Mouse (Mus musculus) ES-E14 (cell line): Measurements from ENCODE around the gene Olfr695. TPM values are rescaled to one million over a fixed set of nuclear protein-coding genes. Genes with fewer than 3 reads are reported as not detected.
"Not testable (repeated sequence)": the region's sequence is repeated elsewhere in the genome, so short reads cannot be mapped to it uniquely, and the experiment has no call there.

ENCODE experiments used
- DNase-seq: peaks from one replicate; pipeline ENCODE4 v3.0.0-alpha.2; 2013; ENCODE audit warnings: low read depth, low spot score
- H3K27ac ChIP-seq: 2 replicates; pipeline ENCODE4 v1.5.1; 2012; ENCODE audit warnings: low read depth, mild to moderate bottlenecking, low read length, moderate library complexity, mixed read lengths; ENCODE audit not compliant: poor library complexity, insufficient read depth, severe bottlenecking
- H3K36me3 ChIP-seq: 2 replicates; pipeline ENCODE4 v1.6.1; 2012; ENCODE audit warnings: mild to moderate bottlenecking, low read length, moderate library complexity, mixed read lengths; ENCODE audit not compliant: control insufficient read depth, poor library complexity, insufficient read depth, severe bottlenecking
- H3K4me1 ChIP-seq, 2 experiments: fragments of 150-350 bp in 1 of 2; sonication (generic) in 1 of 2; 2 replicates each; pipeline ENCODE4 v1.6.1; 2012; ENCODE audit warnings: low read length in 2 of 2, mild to moderate bottlenecking in 1 of 2, mixed read lengths in 1 of 2; ENCODE audit not compliant: control insufficient read depth in 2 of 2, insufficient read depth in 2 of 2, poor library complexity in 1 of 2
- H3K4me3 ChIP-seq, 2 experiments: fragments of 150-350 bp in 1 of 2; sonication (generic) in 1 of 2; 2 replicates each; pipeline ENCODE4 v1.5.1; 2012; ENCODE audit warnings: low read length in 2 of 2, low read depth in 1 of 2, mild to moderate bottlenecking in 1 of 2, mixed read lengths in 1 of 2; ENCODE audit not compliant: insufficient read depth in 1 of 2, poor library complexity in 1 of 2, severe bottlenecking in 1 of 2
- H3K9ac ChIP-seq: 2 replicates; pipeline ENCODE4 v1.6.1; 2012; ENCODE audit warnings: low read depth, mild to moderate bottlenecking, low read length, mixed read lengths; ENCODE audit not compliant: poor library complexity, insufficient read depth, severe bottlenecking
- H3K9me3 ChIP-seq: fragments of 150-350 bp; sonication (generic); 2 replicates; pipeline ENCODE4 v1.6.1; 2012; ENCODE audit warnings: low read depth, mild to moderate bottlenecking, low read length; ENCODE audit not compliant: control insufficient read depth, insufficient read depth
- CHD2 ChIP-seq: IDR thresholded peaks from 2 replicates; pipeline ENCODE4 v1.6.1; 2014; ENCODE audit warnings: mild to moderate bottlenecking, low read depth, low read length, inconsistent platforms
- HCFC1 ChIP-seq: IDR thresholded peaks from 2 replicates; pipeline ENCODE4 v1.6.1; 2012; ENCODE audit warnings: low read length, inconsistent platforms, borderline replicate concordance; ENCODE audit not compliant: insufficient read depth
- MAFK ChIP-seq: IDR thresholded peaks from 2 replicates; pipeline ENCODE4 v1.6.1; 2014; ENCODE audit warnings: mild to moderate bottlenecking, low read depth, low read length, inconsistent platforms; ENCODE audit not compliant: insufficient read depth
- ZC3H11A ChIP-seq: IDR thresholded peaks from 2 replicates; pipeline ENCODE4 v1.6.1; 2012; ENCODE audit warnings: low read depth, mild to moderate bottlenecking, inconsistent platforms, low read length, borderline replicate concordance
- ZNF384 ChIP-seq: IDR thresholded peaks from 2 replicates; pipeline ENCODE4 v1.6.1; 2012; ENCODE audit warnings: low read depth, low read length, inconsistent platforms
- in situ Hi-C, 2 experiments: fragments of 600-800 bp; cut with MboI; formaldehyde crosslinking; loops; one replicate each; pipeline ENCODE4 v1.15.1; 2025; ENCODE audit warnings: low sequenced_read_pairs in 2 of 2, inconsistent platforms in 1 of 2; ENCODE audit not compliant: unreplicated experiment in 2 of 2
- total RNA-seq: library from RNA; depleted of rRNA; stranded (reverse); fragments of 300-350 nt; gene quantifications from 2 replicates; pipeline ENCODE4 v1.2.3, GENCODE M21; 2012

Gene Olfr695
- total RNA-seq, 1 experiment, result not detected

DNA sequence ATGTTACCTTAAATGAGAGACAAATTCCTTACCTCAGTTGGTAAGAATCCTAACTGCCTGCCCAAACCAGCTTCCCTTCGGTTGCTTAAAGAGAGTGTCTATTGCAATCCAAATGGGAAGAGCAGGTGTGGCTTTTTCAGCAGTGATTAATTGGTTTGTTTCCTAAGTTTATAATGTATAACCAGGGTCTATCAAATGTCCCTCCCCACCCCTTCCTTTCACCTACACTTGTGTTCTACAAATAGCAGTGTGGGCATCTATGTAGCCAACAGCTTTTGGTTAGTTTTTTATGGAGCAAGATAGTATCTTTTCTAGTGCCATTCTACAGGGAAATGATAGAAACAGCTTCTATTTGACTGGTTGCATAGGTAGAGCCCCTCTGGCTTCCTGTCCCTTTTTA is 26.1 kb upstream of the Olfr695 start, which contains the start of gene Olfr697:
Olfr697 (minus strand) TSS at position 101 of the 400 bp plus-strand sequence.
- Histone ChIP-seq H3K9ac (no peak within 1 kb of the TSS), H3K36me3 (no peaks in the 10 kb centered on the region), H3K4me3 (no peak within 1 kb of the TSS), H3K9me3 (no peaks in the 10 kb centered on the region), H3K27ac (no peak within 1 kb of the TSS), H3K4me1 (peaks cover 0 to 2% of the 10 kb centered on the region in 2 experiments; a peak in 1 of 4 replicates)
- TF ChIP-seq ZC3H11A (no peak), HCFC1 (no peak), MAFK (no peak), ZNF384 (no peak), CHD2 (no peak)
- DNase-seq, result no peak
- in situ Hi-C loops, result no loop called here

DNA sequence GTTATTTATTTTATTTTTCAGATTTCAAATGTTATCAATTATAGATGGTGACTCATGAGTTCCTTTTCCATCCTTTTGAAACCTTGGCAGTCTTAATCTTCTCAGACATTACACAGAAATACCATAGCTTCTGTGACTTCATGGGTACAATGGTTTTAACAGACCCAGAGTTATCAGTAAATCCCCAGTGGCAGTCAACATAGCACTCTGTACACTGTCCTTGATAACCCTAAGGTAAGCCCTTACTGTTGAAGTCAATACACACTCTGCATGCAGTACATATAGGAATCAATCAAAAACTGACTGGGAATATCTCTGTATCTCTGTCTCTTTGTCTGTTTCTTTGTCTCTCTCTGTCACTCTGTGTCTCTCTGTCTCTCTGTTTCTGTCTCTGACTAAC is 20.8 kb upstream of the Olfr695 start:
- in situ Hi-C loops, result no loop called here
- no peak overlapping the region for H3K4me3 ChIP-seq
- no peaks in the 10 kb centered on the region for H3K4me1 ChIP-seq
- no peaks in the 10 kb centered on the region for H3K9me3 ChIP-seq
- TF ChIP-seq HCFC1 (no peak), ZNF384 (no peak), ZC3H11A (no peak), CHD2 (no peak), MAFK (no peak)
- no peak overlapping the region for H3K9ac ChIP-seq
- no peak for DNase-seq
- no peak overlapping the region for H3K27ac ChIP-seq
- H3K36me3 ChIP-seq, result no peaks in the 10 kb centered on the region

DNA sequence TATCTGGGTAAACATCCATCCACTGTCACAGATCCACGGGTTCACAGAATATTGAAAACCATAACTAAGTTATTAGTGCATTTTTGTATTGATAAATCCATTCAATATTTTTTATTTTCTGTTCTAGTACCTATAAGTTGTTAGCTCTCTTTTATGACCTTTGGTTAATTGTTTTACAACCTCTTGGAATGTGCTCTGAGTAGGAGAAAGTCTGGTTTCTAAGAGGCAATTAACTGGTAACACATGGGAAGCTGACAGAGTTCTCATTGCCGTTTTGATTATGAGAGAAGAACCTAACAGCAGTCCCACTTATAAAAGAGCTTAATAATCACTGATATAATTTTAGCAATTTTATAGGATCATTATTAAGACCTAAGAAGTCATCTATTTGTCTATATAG is 17.5 kb upstream of the Olfr695 start:
- Histone ChIP-seq H3K9ac (no peak overlapping the region), H3K9me3 (no peaks in the 10 kb centered on the region), H3K36me3 (no peaks in the 10 kb centered on the region), H3K4me3 (no peak overlapping the region), H3K4me1 (no peaks in the 10 kb centered on the region), H3K27ac (no peak overlapping the region)
- TF ChIP-seq ZNF384 (no peak), HCFC1 (no peak), ZC3H11A (no peak), CHD2 (no peak), MAFK (no peak)
- no peak for DNase-seq
- in situ Hi-C loops, result no loop called here

DNA sequence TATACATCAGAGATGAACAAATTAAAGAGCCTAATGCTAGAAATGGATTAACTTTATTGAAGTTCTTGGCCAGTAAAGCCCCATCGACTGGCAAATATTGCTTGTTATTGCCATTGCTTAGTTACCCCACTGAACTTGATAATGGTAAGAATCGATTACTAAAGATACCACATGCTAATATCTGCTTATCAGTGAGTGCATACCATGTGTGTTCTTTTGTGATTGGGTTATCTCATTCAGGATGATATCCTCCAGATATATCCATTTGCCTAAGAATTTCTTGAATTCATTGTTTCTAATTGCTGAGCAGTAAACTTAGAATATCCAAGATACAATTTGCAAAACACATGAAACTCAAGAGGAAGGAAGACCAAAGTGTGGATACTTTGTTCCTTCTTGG is 9.5 kb upstream of the Olfr695 start:
- H3K27ac ChIP-seq, in situ Hi-C loops, H3K9me3 ChIP-seq, H3K4me1 ChIP-seq, H3K4me3 ChIP-seq, H3K9ac ChIP-seq, H3K36me3 ChIP-seq, DNase-seq: not testable (repeated sequence)

DNA sequence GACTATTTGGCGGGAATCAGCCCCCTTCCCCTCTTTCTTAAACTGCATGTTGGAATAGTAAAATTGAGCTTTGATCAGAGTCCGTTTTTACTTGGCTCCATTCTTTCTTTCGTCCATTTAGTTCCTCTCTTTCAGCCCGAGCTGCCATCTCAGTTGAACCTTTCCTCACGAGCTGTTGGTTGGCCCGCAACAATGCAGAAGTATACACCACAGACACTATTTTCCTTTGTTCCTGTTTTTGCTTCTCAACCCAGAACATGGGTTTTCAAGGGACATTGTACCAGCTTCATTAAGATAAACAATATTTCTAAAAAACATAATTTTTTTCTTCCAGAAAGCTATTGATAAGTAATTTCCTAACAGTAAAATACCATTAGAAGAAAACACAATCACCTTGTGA is 4.7 kb downstream of the Olfr695 start:
- no peak overlapping the region for H3K27ac ChIP-seq

DNA sequence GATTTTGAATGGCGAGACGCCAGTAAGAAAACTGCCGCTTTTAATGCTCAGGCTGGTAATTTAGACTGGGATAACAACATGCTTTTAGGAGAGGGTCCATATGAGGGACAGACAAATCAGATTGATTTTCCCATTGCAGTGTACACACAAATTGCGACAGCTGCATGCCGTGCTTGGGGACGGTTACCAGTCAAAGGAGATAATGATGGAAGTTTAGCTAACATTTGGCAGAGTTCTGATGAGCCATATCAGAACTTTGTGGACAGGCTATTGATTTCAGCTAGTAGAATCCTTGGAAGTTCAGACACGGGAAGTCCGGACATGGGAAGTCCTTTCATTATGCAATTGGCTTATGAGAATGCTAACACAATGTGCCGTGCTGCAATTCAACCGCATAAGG is 8.5 kb downstream of the Olfr695 start:
- H3K4me1 ChIP-seq, H3K36me3 ChIP-seq, H3K9ac ChIP-seq, in situ Hi-C loops, H3K9me3 ChIP-seq, DNase-seq, H3K4me3 ChIP-seq, H3K27ac ChIP-seq: not testable (repeated sequence)

More for the DNA sequence above, 4.7 kb downstream of the Olfr695 start:
- Histone ChIP-seq H3K4me1 (no peaks in the 10 kb centered on the region), H3K9me3 (no peaks in the 10 kb centered on the region), H3K4me3 (no peak overlapping the region), H3K36me3 (no peaks in the 10 kb centered on the region), H3K9ac (no peak overlapping the region)
- TF ChIP-seq HCFC1 (no peak), MAFK (no peak), ZC3H11A (no peak), CHD2 (no peak), ZNF384 (no peak)
- in situ Hi-C loops, result no loop called here
- DNase-seq, result no peak
